Mouse (Mus musculus): ENCODE results near the gene Rarb. TPM values are rescaled to one million over a fixed set of nuclear protein-coding genes. Genes with fewer than 3 reads are reported as not detected.

Rarb gene
- polyA plus RNA-seq, 1 experiment, result 1.0 TPM

DNA sequence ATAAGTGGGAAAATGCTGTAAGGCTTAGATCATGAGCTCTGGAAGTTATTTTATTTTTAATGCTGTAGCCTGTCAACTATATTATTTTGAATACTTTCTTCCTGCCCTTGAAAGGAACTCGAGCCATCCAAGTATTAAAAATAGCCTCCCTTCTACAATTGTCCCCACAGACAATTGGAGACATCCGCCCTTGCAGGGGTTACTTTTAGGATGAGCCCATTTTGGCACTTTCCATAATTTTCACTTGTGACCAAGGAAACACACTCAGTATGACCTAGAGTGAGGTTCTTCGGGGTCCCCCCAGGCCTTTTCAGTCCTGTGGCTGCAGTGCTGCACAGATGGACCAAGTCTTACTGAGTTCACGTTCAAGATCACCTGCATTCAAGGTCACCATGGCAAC lies 119.7 kb downstream of the Rarb start:
- no peaks in the 10 kb centered on the region for H3K27me3 ChIP-seq (ENCODE audit: control insufficient read depth, insufficient read depth, low read length)
- DNase-seq (ENCODE audit: low read depth in 1 of 2, low spot score in 2 of 2), result no peak
- WGBS, result 71% methylated on average over 4 of the region's 4 CpGs
- H3K4me3 ChIP-seq (ENCODE audit: extremely low read depth, insufficient read depth, insufficient read length), result no peak overlapping the region
- H3K36me3 ChIP-seq (ENCODE audit: control insufficient read depth, insufficient read depth, low read length), result no peaks in the 10 kb centered on the region
- no peaks in the 10 kb centered on the region for H3K4me1 ChIP-seq (ENCODE audit: control insufficient read depth, insufficient read depth, insufficient read length)
- H3K27ac ChIP-seq (ENCODE audit: insufficient read depth, low read length), result no peak overlapping the region
- TF ChIP-seq CTCF (IDR thresholded peaks at IDR 0.05; ENCODE audit: extremely low read depth, insufficient read depth, insufficient read length, insufficient replicate concordance) (no peak), POLR2A (IDR thresholded peaks at IDR 0.05; ENCODE audit: low read depth, low read length) (no peak)

DNA sequence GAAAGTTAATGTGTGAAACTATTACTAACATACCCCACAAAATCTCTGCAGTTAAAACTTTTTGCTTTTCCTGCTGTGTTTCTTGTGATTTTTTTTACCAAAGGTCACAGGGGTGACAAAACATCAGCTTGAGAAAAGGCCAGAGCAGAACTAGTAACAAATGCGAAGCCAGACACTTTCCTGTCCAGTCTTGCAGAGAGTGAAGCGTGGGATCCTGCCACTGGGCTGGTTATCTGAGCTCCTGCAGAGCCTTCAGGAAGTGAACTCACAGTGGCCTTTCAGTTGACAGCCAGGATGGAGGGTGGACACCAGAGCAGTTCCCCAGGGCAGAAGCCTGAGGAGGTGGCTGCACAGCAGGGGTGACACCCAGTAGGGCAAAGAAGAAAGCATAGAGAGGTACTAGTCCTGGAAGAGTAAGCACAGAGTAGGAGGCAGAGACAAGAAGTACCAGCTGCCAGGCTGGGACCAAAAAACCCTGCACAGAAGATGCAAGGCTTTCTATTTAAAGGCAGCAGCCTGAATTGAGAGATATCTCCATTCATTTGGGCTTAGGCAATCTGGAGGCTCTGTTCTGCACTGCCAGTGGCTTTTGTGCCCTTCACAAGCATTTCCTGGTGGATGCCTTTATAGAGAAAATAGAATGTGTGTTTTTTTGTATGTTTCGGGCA lies 123.4 kb downstream of the Rarb start:
- no peak overlapping the region for H3K27ac ChIP-seq (ENCODE audit: insufficient read depth, low read length)
- H3K27me3 ChIP-seq (ENCODE audit: control insufficient read depth, insufficient read depth, low read length), result no peaks in the 10 kb centered on the region
- 60% methylated on average over 3 of the region's 3 CpGs for WGBS
- TF ChIP-seq CTCF (IDR thresholded peaks at IDR 0.05; ENCODE audit: extremely low read depth, insufficient read depth, insufficient read length, insufficient replicate concordance), result no peak
- TF ChIP-seq POLR2A (IDR thresholded peaks at IDR 0.05; ENCODE audit: low read depth, low read length), result no peak
- no peaks in the 10 kb centered on the region for H3K36me3 ChIP-seq (ENCODE audit: control insufficient read depth, insufficient read depth, low read length)
- no peak for DNase-seq (ENCODE audit: low read depth in 1 of 2, low spot score in 2 of 2)
- no peak overlapping the region for H3K4me3 ChIP-seq (ENCODE audit: extremely low read depth, insufficient read depth, insufficient read length)
- H3K4me1 ChIP-seq (ENCODE audit: control insufficient read depth, insufficient read depth, insufficient read length), result no peaks in the 10 kb centered on the region

DNA sequence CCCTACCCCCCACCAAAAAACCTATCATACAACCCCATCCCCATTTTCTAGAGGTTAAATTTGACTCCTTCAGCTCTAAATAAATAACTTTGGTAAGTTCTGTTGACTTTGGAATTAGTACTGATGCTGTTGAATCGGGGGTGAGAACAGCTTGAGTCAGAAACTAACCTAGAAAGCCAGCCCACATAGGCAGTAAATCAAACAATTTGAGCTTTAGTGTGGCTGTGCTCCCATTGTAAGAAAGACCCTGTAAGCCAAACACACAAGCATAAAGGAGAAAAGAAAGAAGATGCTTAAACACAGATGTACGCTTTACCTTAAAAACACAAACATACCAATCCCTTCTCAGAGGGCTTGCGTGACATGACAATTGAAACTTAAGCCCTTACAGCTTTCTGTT lies 140.6 kb downstream of the Rarb start:
- DNase-seq (ENCODE audit: low read depth in 1 of 2, low spot score in 2 of 2), result no peak
- no peaks in the 10 kb centered on the region for H3K36me3 ChIP-seq (ENCODE audit: control insufficient read depth, insufficient read depth, low read length)
- 77% methylated on average over 3 of the region's 3 CpGs for WGBS
- TF ChIP-seq CTCF (IDR thresholded peaks at IDR 0.05; ENCODE audit: extremely low read depth, insufficient read depth, insufficient read length, insufficient replicate concordance), result no peak
- TF ChIP-seq POLR2A (IDR thresholded peaks at IDR 0.05; ENCODE audit: low read depth, low read length), result no peak
- no peak overlapping the region for H3K4me3 ChIP-seq (ENCODE audit: extremely low read depth, insufficient read depth, insufficient read length)
- no peak overlapping the region for H3K27ac ChIP-seq (ENCODE audit: insufficient read depth, low read length)
- no peaks in the 10 kb centered on the region for H3K4me1 ChIP-seq (ENCODE audit: control insufficient read depth, insufficient read depth, insufficient read length)
- H3K27me3 ChIP-seq (ENCODE audit: control insufficient read depth, insufficient read depth, low read length), result no peaks in the 10 kb centered on the region

DNA sequence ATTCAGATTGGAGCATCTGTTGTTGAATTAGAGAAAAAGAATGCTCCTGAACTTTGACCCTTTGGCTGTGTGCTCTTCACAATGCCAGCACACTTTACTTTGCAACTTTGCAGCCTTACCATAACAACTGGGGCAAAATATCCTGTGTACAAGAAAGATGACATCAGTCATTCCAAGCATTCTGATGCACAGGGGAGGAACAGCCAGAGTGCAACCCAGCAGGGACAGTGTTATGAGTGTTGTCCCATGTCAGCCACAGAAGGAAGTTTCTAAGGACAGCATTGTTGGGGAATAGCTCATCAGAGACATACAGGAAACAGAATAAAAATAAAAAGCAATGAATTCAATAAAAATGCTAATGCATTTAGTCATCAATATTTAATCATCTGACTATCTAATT lies 141.9 kb downstream of the Rarb start:
- Histone ChIP-seq H3K27ac (ENCODE audit: insufficient read depth, low read length) (no peak overlapping the region), H3K4me3 (ENCODE audit: extremely low read depth, insufficient read depth, insufficient read length) (no peak overlapping the region), H3K36me3 (ENCODE audit: control insufficient read depth, insufficient read depth, low read length) (no peaks in the 10 kb centered on the region), H3K4me1 (ENCODE audit: control insufficient read depth, insufficient read depth, insufficient read length) (no peaks in the 10 kb centered on the region), H3K27me3 (ENCODE audit: control insufficient read depth, insufficient read depth, low read length) (no peaks in the 10 kb centered on the region)
- TF ChIP-seq POLR2A (IDR thresholded peaks at IDR 0.05; ENCODE audit: low read depth, low read length) (no peak), CTCF (IDR thresholded peaks at IDR 0.05; ENCODE audit: extremely low read depth, insufficient read depth, insufficient read length, insufficient replicate concordance) (no peak)
- DNase-seq (ENCODE audit: low read depth in 1 of 2, low spot score in 2 of 2), result no peak

DNA sequence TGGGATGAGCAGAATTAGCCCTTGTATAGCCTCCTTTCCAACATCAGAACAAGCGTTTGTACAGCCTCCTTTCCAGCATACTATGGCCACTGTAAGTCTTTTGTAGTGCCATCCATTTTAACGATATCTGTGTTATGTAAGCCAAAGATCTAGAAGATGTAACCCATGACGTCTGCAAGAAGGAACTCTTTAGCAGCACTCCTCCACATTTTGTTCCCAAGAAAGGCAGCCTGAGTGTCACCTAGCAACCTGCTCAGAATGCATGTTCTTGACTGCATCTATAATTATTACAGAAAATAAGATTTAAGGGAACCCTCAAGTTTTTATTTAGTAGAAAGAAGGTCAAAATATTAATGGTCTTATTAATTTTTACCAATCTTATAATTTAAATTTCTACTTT lies 148.4 kb downstream of the Rarb start:
- Histone ChIP-seq H3K36me3 (ENCODE audit: control insufficient read depth, insufficient read depth, low read length) (no peaks in the 10 kb centered on the region), H3K4me1 (ENCODE audit: control insufficient read depth, insufficient read depth, insufficient read length) (no peaks in the 10 kb centered on the region), H3K27me3 (ENCODE audit: control insufficient read depth, insufficient read depth, low read length) (no peaks in the 10 kb centered on the region), H3K27ac (ENCODE audit: insufficient read depth, low read length) (no peak overlapping the region), H3K4me3 (ENCODE audit: extremely low read depth, insufficient read depth, insufficient read length) (no peak overlapping the region)
- TF ChIP-seq CTCF (IDR thresholded peaks at IDR 0.05; ENCODE audit: extremely low read depth, insufficient read depth, insufficient read length, insufficient replicate concordance) (no peak), POLR2A (IDR thresholded peaks at IDR 0.05; ENCODE audit: low read depth, low read length) (no peak)
- DNase-seq (ENCODE audit: low read depth in 1 of 2, low spot score in 2 of 2), result no peak
- 82% methylated on average over 3 of the region's 3 CpGs for WGBS

DNA sequence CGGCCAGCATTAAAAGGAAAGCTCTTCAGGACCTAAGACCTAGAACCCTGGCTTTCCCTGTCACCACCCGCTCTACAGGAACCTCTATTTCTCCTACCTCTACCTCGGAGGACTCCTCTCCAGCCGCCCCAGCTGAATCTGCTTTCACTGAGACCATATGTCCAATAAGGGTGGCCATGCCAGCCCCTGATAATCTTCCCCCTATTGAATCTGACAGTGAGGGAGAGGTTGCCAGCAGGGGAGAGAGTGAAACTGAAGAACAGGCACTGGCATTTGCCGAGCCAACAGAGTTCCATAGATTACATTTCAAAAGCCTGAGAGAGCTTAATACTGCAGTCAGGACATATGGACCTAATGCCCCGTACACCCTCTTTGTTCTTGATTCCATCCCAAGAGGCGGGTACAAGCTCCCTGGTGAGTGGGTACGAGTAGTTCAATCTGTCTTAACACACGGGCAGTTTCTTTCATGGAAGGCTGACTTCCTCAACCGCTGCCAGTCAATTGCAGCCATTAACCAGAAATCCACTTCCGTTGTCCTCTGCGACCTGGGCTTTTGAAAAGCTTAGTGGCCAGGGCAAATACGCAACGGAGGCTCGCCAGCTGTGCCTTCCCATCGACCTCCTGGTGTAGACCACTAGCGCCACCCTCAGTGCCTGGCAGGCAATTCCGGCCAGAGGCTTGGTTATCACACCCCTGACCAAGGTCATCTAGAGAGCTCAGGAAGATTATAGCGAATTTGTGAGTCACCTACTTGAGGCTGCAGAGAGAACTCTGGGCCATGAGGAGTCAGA lies 179.6 kb downstream of the Rarb start:
- no peak for TF ChIP-seq CTCF (IDR thresholded peaks at IDR 0.05; ENCODE audit: extremely low read depth, insufficient read depth, insufficient read length, insufficient replicate concordance)
- TF ChIP-seq POLR2A (IDR thresholded peaks at IDR 0.05; ENCODE audit: low read depth, low read length), result no peak
- no peak for DNase-seq (ENCODE audit: low read depth in 1 of 2, low spot score in 2 of 2)
- H3K4me3 ChIP-seq (ENCODE audit: extremely low read depth, insufficient read depth, insufficient read length), result no peak overlapping the region
- no peaks in the 10 kb centered on the region for H3K4me1 ChIP-seq (ENCODE audit: control insufficient read depth, insufficient read depth, insufficient read length)
- H3K36me3 ChIP-seq (ENCODE audit: control insufficient read depth, insufficient read depth, low read length), result no peaks in the 10 kb centered on the region
- H3K27me3 ChIP-seq (ENCODE audit: control insufficient read depth, insufficient read depth, low read length), result no peaks in the 10 kb centered on the region
- H3K27ac ChIP-seq (ENCODE audit: insufficient read depth, low read length), result no peak overlapping the region
- WGBS, result 91% methylated on average over 19 of the region's 19 CpGs

DNA sequence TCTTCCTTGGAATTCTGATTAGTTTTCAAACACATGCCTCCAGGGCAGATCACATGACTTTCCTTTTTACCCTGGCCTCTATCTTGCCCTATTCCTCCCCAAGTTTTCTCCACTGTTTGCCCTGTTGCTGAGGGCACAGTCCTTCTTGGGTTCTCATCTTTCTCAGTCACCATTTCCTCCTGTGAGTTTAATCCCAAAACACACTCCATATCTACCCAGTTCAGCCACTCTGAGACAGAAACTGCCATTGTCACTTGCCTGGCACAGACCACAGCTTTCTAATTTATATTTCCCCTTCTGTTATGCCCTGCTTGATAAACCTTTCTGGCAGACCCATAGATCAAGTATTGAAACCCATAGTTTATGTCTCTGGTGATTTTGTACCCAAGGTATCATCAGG lies 205.0 kb downstream of the Rarb start:
- Histone ChIP-seq H3K27me3 (ENCODE audit: control insufficient read depth, insufficient read depth, low read length) (no peaks in the 10 kb centered on the region), H3K27ac (ENCODE audit: insufficient read depth, low read length) (no peak overlapping the region), H3K4me3 (ENCODE audit: extremely low read depth, insufficient read depth, insufficient read length) (no peak overlapping the region), H3K4me1 (ENCODE audit: control insufficient read depth, insufficient read depth, insufficient read length) (no peaks in the 10 kb centered on the region), H3K36me3 (ENCODE audit: control insufficient read depth, insufficient read depth, low read length) (no peaks in the 10 kb centered on the region)
- no peak for DNase-seq (ENCODE audit: low read depth in 1 of 2, low spot score in 2 of 2)
- TF ChIP-seq CTCF (IDR thresholded peaks at IDR 0.05; ENCODE audit: extremely low read depth, insufficient read depth, insufficient read length, insufficient replicate concordance), result no peak
- TF ChIP-seq POLR2A (IDR thresholded peaks at IDR 0.05; ENCODE audit: low read depth, low read length), result no peak

All from spleen, adult 2 months (tissue).